Mouse (Mus musculus) kidney, embryonic 16.5 days (tissue): Measurements from ENCODE around the gene Ckap2l. TPM values are rescaled to one million over a fixed set of nuclear protein-coding genes. Genes with fewer than 3 reads are reported as not detected.

Experiments
- ATAC-seq: fragments of 200-750 bp; cut with Nextera tagmentation; 2 replicates; pipeline ENCODE4 v1.8.0; 2017; ENCODE audit warnings: moderate TSS enrichment; ENCODE audit not compliant: low FRiP score, low TSS enrichment
- H3K27ac ChIP-seq: fragments of 300-500 bp; sonication (generic); 2 replicates; pipeline ENCODE4 v1.5.1; 2014; ENCODE audit warnings: low read length
- H3K27me3 ChIP-seq: fragments of 300-500 bp; sonication (generic); 2 replicates; pipeline ENCODE4 v1.6.1; 2014; ENCODE audit warnings: low read length, control low read depth, mixed read lengths; ENCODE audit not compliant: insufficient read depth
- H3K36me3 ChIP-seq: fragments of 300-500 bp; sonication (generic); 2 replicates; pipeline ENCODE4 v1.6.1; 2014; ENCODE audit warnings: low read length, control low read depth, mixed read lengths; ENCODE audit not compliant: insufficient read depth
- H3K4me1 ChIP-seq: fragments of 300-500 bp; sonication (generic); 2 replicates; pipeline ENCODE4 v1.6.1; 2014; ENCODE audit warnings: low read length, control low read depth, mixed read lengths; ENCODE audit not compliant: insufficient read depth
- H3K4me2 ChIP-seq: fragments of 300-500 bp; sonication (generic); replicated peaks from 2 replicates; pipeline ENCODE4 v1.6.1; 2014; ENCODE audit warnings: low read depth, low read length
- H3K4me3 ChIP-seq: fragments of 300-500 bp; sonication (generic); 2 replicates; pipeline ENCODE4 v1.5.1; 2014; ENCODE audit warnings: mild to moderate bottlenecking, low read length
- H3K9ac ChIP-seq: fragments of 300-500 bp; sonication (generic); replicated peaks from 2 replicates; pipeline ENCODE4 v1.6.1; 2014; ENCODE audit warnings: low read length
- H3K9me3 ChIP-seq: fragments of 300-500 bp; sonication (generic); 2 replicates; pipeline ENCODE4 v1.6.1; 2016; ENCODE audit warnings: low read length, control low read depth
- WGBS: fragments of 180-500 bp; shearing (Covaris S2); extraction: QIAGEN DNeasy Blood & Tissue Kit; methylation state at CpG from one replicate; pipeline ENCODE4 v1.1.7; 2014; 5-methylcytosine and 5-hydroxymethylcytosine counted together
- polyA plus RNA-seq: library from polyadenylated mRNA; unstranded; fragments of >200 nt; fragmentation: Nextera tagmentation; extraction: Ambion mirVana; gene quantifications from 2 replicates; pipeline ENCODE4 v1.2.1, GENCODE M21; 2015

The Ckap2l gene
- polyA plus RNA-seq = 43.7 and 52.2 TPM in 2 replicates

GRCm38 (mm10) chr2:129296671-129297588, at the start of gene Ckap2l:
TSS of gene Ckap2l (minus strand) at chr2:129297212.
- 0 out of 2 replicates have a peak, but pooled peaks cover 3% of the 10 kb centered on the region for H3K36me3 ChIP-seq
- peak within 1 kb of the TSS; percentile 73 for H3K4me3 ChIP-seq
- H3K27ac ChIP-seq = peak within 1 kb of the TSS; percentile 84
- 0 out of 2 replicates have a peak, but pooled peaks cover 3% of the 10 kb centered on the region for H3K27me3 ChIP-seq
- peak within 1 kb of the TSS; percentile 89 for H3K4me2 ChIP-seq
- H3K9me3 ChIP-seq = no peaks in the 10 kb centered on the region
- H3K4me1 ChIP-seq = peaks cover 12% of the 10 kb centered on the region
- WGBS = under 1% methylated on average over 50 of the region's 50 CpGs
- ATAC-seq = peak; percentile 100
- peak within 1 kb of the TSS; percentile 81 for H3K9ac ChIP-seq

- H3K9me3 ChIP-seq = peaks cover 8% of the 10 kb centered on the region; the same call in 1 of the 2 replicates
- H3K4me2 ChIP-seq = no peak overlapping the region
- no peaks in the 10 kb centered on the region for H3K36me3 ChIP-seq
- H3K4me3 ChIP-seq = no peak overlapping the region
- 77% methylated on average over 6 of the region's 6 CpGs for WGBS
- H3K9ac ChIP-seq = no peak overlapping the region
- H3K4me1 ChIP-seq = no peaks in the 10 kb centered on the region
- no peak overlapping the region for H3K27ac ChIP-seq
- ATAC-seq = no peak
- no peaks in the 10 kb centered on the region for H3K27me3 ChIP-seq
Measured at GRCm38 (mm10) chr2:129338138-129338621, 41.2 kb upstream of the Ckap2l start.

GRCm38 (mm10) chr2:129333471-129333870, 36.5 kb upstream of the Ckap2l start:
- 0 out of 2 replicates have a peak, but pooled peaks cover 4% of the 10 kb centered on the region for H3K4me1 ChIP-seq
- WGBS = 63% methylated on average over 4 of the region's 4 CpGs
- ATAC-seq = no peak
- no peak overlapping the region for H3K4me2 ChIP-seq
- no peak overlapping the region for H3K27ac ChIP-seq
- no peaks in the 10 kb centered on the region for H3K27me3 ChIP-seq
- no peak overlapping the region for H3K9ac ChIP-seq
- no peaks in the 10 kb centered on the region for H3K9me3 ChIP-seq
- H3K4me3 ChIP-seq = no peak overlapping the region
- H3K36me3 ChIP-seq = no peaks in the 10 kb centered on the region

GRCm38 (mm10) chr2:129330540-129330939, 33.5 kb upstream of the Ckap2l start:
- Histone ChIP-seq H3K9ac (no peak overlapping the region), H3K27ac (no peak overlapping the region), H3K36me3 (no peaks in the 10 kb centered on the region), H3K27me3 (no peaks in the 10 kb centered on the region), H3K4me1 (0 out of 2 replicates have a peak, but pooled peaks cover 4% of the 10 kb centered on the region), H3K4me2 (no peak overlapping the region), H3K4me3 (no peak overlapping the region), H3K9me3 (peaks cover 2% of the 10 kb centered on the region; the same call in 1 of the 2 replicates)
- ATAC-seq = no peak
- WGBS = 79% methylated on average over 13 of the region's 13 CpGs

GRCm38 (mm10) chr2:129330024-129330423, 33.0 kb upstream of the Ckap2l start:
- Histone ChIP-seq H3K4me1 (0 out of 2 replicates have a peak, but pooled peaks cover 4% of the 10 kb centered on the region), H3K36me3 (no peaks in the 10 kb centered on the region), H3K27ac (no peak overlapping the region), H3K27me3 (no peaks in the 10 kb centered on the region), H3K9ac (no peak overlapping the region), H3K4me2 (no peak overlapping the region), H3K4me3 (no peak overlapping the region), H3K9me3 (peaks cover 4% of the 10 kb centered on the region; the same call in 1 of the 2 replicates)
- WGBS = 59% methylated on average over 7 of the region's 7 CpGs
- no peak for ATAC-seq

- Histone ChIP-seq H3K36me3 (no peaks in the 10 kb centered on the region), H3K4me1 (0 out of 2 replicates have a peak, but pooled peaks cover 4% of the 10 kb centered on the region), H3K27me3 (no peaks in the 10 kb centered on the region), H3K27ac (no peak overlapping the region), H3K9ac (no peak overlapping the region), H3K4me2 (no peak overlapping the region), H3K9me3 (peaks cover 4% of the 10 kb centered on the region; the same call in 1 of the 2 replicates), H3K4me3 (no peak overlapping the region)
- WGBS = 91% methylated on average over 4 of the region's 4 CpGs
- no peak for ATAC-seq
Measured at GRCm38 (mm10) chr2:129328238-129328637, 31.2 kb upstream of the Ckap2l start.

- Histone ChIP-seq H3K9ac (no peak overlapping the region), H3K27ac (no peak overlapping the region), H3K4me1 (no peaks in the 10 kb centered on the region), H3K4me3 (no peak overlapping the region), H3K9me3 (peaks cover 4% of the 10 kb centered on the region; the same call in 1 of the 2 replicates), H3K4me2 (no peak overlapping the region), H3K36me3 (no peaks in the 10 kb centered on the region), H3K27me3 (no peaks in the 10 kb centered on the region)
- 81% methylated on average over 3 of the region's 3 CpGs for WGBS
- ATAC-seq = no peak
Measured at GRCm38 (mm10) chr2:129324216-129324615, 27.2 kb upstream of the Ckap2l start.

GRCm38 (mm10) chr2:129322117-129322635, 25.2 kb upstream of the Ckap2l start:
- ATAC-seq = no peak
- Histone ChIP-seq H3K4me1 (no peaks in the 10 kb centered on the region), H3K4me3 (no peak overlapping the region), H3K9ac (no peak overlapping the region), H3K27me3 (no peaks in the 10 kb centered on the region), H3K36me3 (no peaks in the 10 kb centered on the region), H3K4me2 (no peak overlapping the region), H3K27ac (no peak overlapping the region), H3K9me3 (peaks cover 4% of the 10 kb centered on the region; the same call in 1 of the 2 replicates)
- 51% methylated on average over 1 of the region's 1 CpGs for WGBS

GRCm38 (mm10) chr2:129320033-129320605, 23.1 kb upstream of the Ckap2l start:
- H3K9me3 ChIP-seq = no peaks in the 10 kb centered on the region
- H3K9ac ChIP-seq = no peak overlapping the region
- no peaks in the 10 kb centered on the region for H3K36me3 ChIP-seq
- no peak overlapping the region for H3K4me2 ChIP-seq
- H3K27ac ChIP-seq = no peak overlapping the region
- 83% methylated on average over 8 of the region's 8 CpGs for WGBS
- ATAC-seq = no peak
- H3K27me3 ChIP-seq = no peaks in the 10 kb centered on the region
- H3K4me1 ChIP-seq = no peaks in the 10 kb centered on the region
- H3K4me3 ChIP-seq = no peak overlapping the region
